Mouse (Mus musculus) embryonic facial prominence, embryonic 11.5 days (tissue): ENCODE measurements at regions not wholly inside any gene's neighbourhood (a gene's known extent, or its start where the extent isn't known, plus 50 kb on each side); places are given as distances from the start of the nearest gene placed in this dataset.

Experiments used
- ATAC-seq: fragments of 200-750 bp; cut with Nextera tagmentation; replicated peaks from 2 replicates; pipeline ENCODE4 v1.8.0; 2017; ENCODE audit warnings: low read depth; ENCODE audit not compliant: insufficient number of reproducible peaks, low FRiP score, low TSS enrichment
- DNase-seq: peaks from one replicate; pipeline ENCODE4 v3.0.0-alpha.2; 2015; ENCODE audit warnings: low spot score
- H3K27ac ChIP-seq: fragments of 300-500 bp; sonication (generic); replicated peaks from 2 replicates; pipeline ENCODE4 v1.5.1; 2014; ENCODE audit warnings: mild to moderate bottlenecking, low read depth, low read length, control low read depth
- H3K27me3 ChIP-seq: fragments of 300-500 bp; sonication (generic); 2 replicates; pipeline ENCODE4 v1.6.1; 2014; ENCODE audit warnings: mild to moderate bottlenecking, low read length, moderate library complexity, mixed read lengths; ENCODE audit not compliant: control insufficient read depth, insufficient read depth
- H3K36me3 ChIP-seq: fragments of 300-500 bp; sonication (generic); replicated peaks from 2 replicates; pipeline ENCODE4 v1.6.1; 2014; ENCODE audit warnings: low read depth, mild to moderate bottlenecking, low read length, moderate library complexity, mixed read lengths; ENCODE audit not compliant: control insufficient read depth, insufficient read depth
- H3K4me1 ChIP-seq: fragments of 300-500 bp; sonication (generic); 2 replicates; pipeline ENCODE4 v1.6.1; 2014; ENCODE audit warnings: low read length, mixed read lengths; ENCODE audit not compliant: control insufficient read depth, insufficient read depth
- H3K4me2 ChIP-seq: fragments of 300-500 bp; sonication (generic); 2 replicates; pipeline ENCODE4 v1.6.1; 2014; ENCODE audit warnings: low read depth, mild to moderate bottlenecking, control low read depth, low read length, moderate library complexity
- H3K4me3 ChIP-seq: fragments of 300-500 bp; sonication (generic); 2 replicates; pipeline ENCODE4 v1.5.1; 2014; ENCODE audit warnings: low read depth, low read length, control low read depth
- H3K9ac ChIP-seq: fragments of 300-500 bp; sonication (generic); replicated peaks from 2 replicates; pipeline ENCODE4 v1.6.1; 2014; ENCODE audit warnings: mild to moderate bottlenecking, control low read depth, low read length
- H3K9me3 ChIP-seq: fragments of 300-500 bp; sonication (generic); replicated peaks from 2 replicates; pipeline ENCODE4 v1.6.1; 2016; ENCODE audit warnings: mild to moderate bottlenecking, low read length, inconsistent platforms, mixed read lengths; ENCODE audit not compliant: control insufficient read depth
- WGBS: fragments of 180-500 bp; shearing (Covaris S2); extraction: QIAGEN DNeasy Blood & Tissue Kit; methylation state at CpG from one replicate; pipeline ENCODE4 v1.1.7; 2014; 5-methylcytosine and 5-hydroxymethylcytosine counted together

DNA sequence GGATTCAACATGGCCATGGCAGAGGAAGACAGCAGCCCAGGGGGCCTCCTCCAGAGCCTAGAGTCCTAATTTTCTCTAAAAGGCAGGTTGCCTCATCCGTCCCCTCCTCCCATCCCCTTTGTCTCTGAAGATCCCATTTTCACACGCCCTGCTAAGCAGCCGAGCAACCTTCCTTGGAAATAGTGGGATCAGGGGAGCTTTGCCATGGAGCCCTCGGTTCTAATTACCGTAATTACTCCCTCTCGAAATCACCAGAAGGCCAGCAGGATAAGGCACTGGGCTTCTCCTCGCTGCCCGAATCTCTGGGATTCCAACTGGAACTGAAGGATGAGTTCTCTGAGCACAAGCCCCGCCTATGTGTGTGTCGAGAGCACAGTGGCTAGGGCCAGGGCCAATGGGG is 63.5 kb upstream of the Irx3 start:
- Histone ChIP-seq H3K36me3 (no peaks in the 10 kb centered on the region), H3K4me3 (no peak overlapping the region), H3K4me2 (no peak overlapping the region), H3K27ac (no peak overlapping the region), H3K27me3 (0 out of 2 replicates have a peak, but pooled peaks cover 4% of the 10 kb centered on the region), H3K9me3 (no peaks in the 10 kb centered on the region), H3K9ac (no peak overlapping the region), H3K4me1 (no peaks in the 10 kb centered on the region)
- DNase-seq = no peak
- ATAC-seq = no peak
- WGBS = 14% methylated on average over 10 of the region's 10 CpGs

GRCm38 (mm10) chr8:91863505-91863904 is 61.6 kb upstream of the Irx3 start:
- 45% methylated on average over 4 of the region's 4 CpGs for WGBS
- Histone ChIP-seq H3K27me3 (0 out of 2 replicates have a peak, but pooled peaks cover 4% of the 10 kb centered on the region), H3K36me3 (no peaks in the 10 kb centered on the region), H3K4me1 (no peaks in the 10 kb centered on the region), H3K4me3 (no peak overlapping the region), H3K4me2 (no peak overlapping the region), H3K27ac (no peak overlapping the region), H3K9ac (no peak overlapping the region), H3K9me3 (no peaks in the 10 kb centered on the region)
- DNase-seq (no peak), ATAC-seq (no peak)

DNA sequence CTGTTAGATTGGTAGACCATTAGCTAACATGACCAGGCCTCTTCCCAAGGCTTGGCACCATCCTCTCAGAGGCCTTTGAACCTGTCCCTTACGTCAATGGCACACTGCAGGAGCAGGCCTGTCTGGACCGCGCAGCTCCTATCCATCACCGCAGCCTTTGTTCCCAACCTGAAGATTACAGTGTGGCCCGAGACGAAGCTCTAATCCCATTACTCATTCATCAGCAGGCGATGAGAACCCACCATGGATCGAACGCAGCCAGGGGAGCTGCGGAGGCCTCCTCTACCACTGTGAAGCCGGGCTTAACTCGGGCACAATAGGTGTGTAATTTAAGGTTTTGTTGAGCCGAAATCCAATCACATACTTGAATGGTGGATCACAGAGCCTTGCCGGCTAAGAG is 54.0 kb upstream of the Irx3 start:
- no peak overlapping the region for H3K27ac ChIP-seq
- H3K9me3 ChIP-seq = no peaks in the 10 kb centered on the region
- H3K4me3 ChIP-seq = no peak overlapping the region
- H3K27me3 ChIP-seq = no peaks in the 10 kb centered on the region
- no peaks in the 10 kb centered on the region for H3K36me3 ChIP-seq
- H3K4me2 ChIP-seq = no peak overlapping the region
- ATAC-seq = no peak
- no peaks in the 10 kb centered on the region for H3K4me1 ChIP-seq
- no peak for DNase-seq
- WGBS = 42% methylated on average over 14 of the region's 14 CpGs
- no peak overlapping the region for H3K9ac ChIP-seq

DNA sequence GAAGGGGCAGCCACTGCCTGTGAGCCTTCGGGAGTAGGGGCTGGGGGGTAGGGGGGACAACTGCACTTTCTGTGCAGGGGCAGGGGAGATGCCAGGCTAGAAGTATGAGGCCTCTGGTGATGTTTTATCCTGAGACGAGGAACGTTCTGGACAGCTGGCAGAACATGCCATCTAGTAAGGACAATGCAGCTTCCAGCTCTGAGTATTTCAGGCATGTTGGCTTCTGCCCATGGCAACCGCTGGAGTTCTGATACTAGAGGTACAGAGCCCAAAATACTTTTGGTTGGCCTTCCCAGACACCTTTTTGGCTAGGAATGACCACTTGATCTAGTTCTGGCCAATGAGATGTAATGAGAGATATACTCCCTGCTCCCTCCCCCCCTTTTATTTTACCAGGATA is 52.5 kb upstream of the Irx3 start:
- H3K9ac ChIP-seq = no peak overlapping the region
- no peak overlapping the region for H3K4me2 ChIP-seq
- no peak overlapping the region for H3K27ac ChIP-seq
- H3K9me3 ChIP-seq = no peaks in the 10 kb centered on the region
- 76% methylated on average over 4 of the region's 4 CpGs for WGBS
- H3K4me3 ChIP-seq = no peak overlapping the region
- H3K4me1 ChIP-seq = no peaks in the 10 kb centered on the region
- no peaks in the 10 kb centered on the region for H3K27me3 ChIP-seq
- ATAC-seq = no peak
- H3K36me3 ChIP-seq = no peaks in the 10 kb centered on the region
- DNase-seq = no peak

DNA sequence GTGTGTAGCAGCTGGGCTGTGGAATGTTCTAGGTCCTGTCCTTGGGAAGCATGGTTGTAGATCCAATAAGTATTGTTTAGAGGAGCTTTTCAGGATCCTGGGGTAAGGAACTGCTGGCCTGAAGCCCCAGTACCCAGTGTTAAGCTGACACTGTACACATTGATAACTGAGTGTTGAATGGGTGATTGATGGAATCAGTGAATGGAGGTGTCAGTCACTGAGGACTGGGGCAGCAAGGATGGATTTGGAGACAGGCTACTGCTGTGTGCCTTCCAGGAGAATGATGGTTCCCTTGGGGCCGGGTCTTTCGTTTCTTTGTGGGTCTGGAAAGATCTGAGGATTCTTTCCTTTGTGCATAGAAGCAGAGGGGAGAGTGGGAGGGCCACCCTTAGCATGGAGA is 51.9 kb upstream of the Irx3 start:
- no peaks in the 10 kb centered on the region for H3K36me3 ChIP-seq
- no peaks in the 10 kb centered on the region for H3K9me3 ChIP-seq
- H3K9ac ChIP-seq = no peak overlapping the region
- H3K4me2 ChIP-seq = no peak overlapping the region
- WGBS = 43% methylated on average over 2 of the region's 2 CpGs
- DNase-seq = no peak
- H3K4me1 ChIP-seq = no peaks in the 10 kb centered on the region
- no peak overlapping the region for H3K4me3 ChIP-seq
- no peaks in the 10 kb centered on the region for H3K27me3 ChIP-seq
- no peak for ATAC-seq
- no peak overlapping the region for H3K27ac ChIP-seq

GRCm38 (mm10) chr8:91853336-91853735 is 51.5 kb upstream of the Irx3 start:
- Histone ChIP-seq H3K9me3 (no peaks in the 10 kb centered on the region), H3K4me3 (no peak overlapping the region), H3K27me3 (no peaks in the 10 kb centered on the region), H3K4me1 (no peaks in the 10 kb centered on the region), H3K9ac (no peak overlapping the region), H3K36me3 (no peaks in the 10 kb centered on the region), H3K4me2 (no peak overlapping the region), H3K27ac (no peak overlapping the region)
- ATAC-seq (no peak), DNase-seq (no peak)
- WGBS = 79% methylated on average over 4 of the region's 4 CpGs
